Mouse (Mus musculus): ENCODE results near the gene Agps. TPM values are rescaled to one million over a fixed set of nuclear protein-coding genes. Genes with fewer than 3 reads are reported as not detected.
A peak's percentile ranks its signal among the peaks of the same experiment; 100 is the strongest.
"Not testable (repeated sequence)": the region's sequence is repeated elsewhere in the genome, so short reads cannot be mapped to it uniquely, and the experiment has no call there.

Gene Agps
- total RNA-seq, 2 experiments from 2014 or later = 50.9 to 54.8 TPM

DNA sequence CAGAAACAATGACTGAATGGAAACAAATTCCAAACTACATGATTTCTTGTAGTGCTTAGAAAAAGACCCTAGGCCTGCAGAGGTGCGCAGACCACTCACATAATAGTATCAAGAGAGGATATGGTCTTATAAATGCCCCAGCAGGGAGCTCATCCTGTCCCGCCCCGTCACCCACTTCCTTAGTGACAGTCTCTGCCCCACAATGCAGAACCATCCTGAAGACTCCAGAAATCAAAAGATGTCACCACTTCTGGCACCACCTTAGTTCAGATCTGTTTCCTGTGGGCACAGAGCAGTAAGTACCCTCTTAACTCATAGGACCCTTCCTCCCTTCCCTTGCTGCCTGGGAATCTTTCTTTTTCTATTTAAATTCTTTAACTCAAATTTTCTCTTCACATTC, 83.1 kb downstream of the Agps start:
- intact Hi-C loops (cut with DNase I) = no loop called here
- no peak for DNase-seq (ENCODE audit: low spot score in 2 of 2)

DNA sequence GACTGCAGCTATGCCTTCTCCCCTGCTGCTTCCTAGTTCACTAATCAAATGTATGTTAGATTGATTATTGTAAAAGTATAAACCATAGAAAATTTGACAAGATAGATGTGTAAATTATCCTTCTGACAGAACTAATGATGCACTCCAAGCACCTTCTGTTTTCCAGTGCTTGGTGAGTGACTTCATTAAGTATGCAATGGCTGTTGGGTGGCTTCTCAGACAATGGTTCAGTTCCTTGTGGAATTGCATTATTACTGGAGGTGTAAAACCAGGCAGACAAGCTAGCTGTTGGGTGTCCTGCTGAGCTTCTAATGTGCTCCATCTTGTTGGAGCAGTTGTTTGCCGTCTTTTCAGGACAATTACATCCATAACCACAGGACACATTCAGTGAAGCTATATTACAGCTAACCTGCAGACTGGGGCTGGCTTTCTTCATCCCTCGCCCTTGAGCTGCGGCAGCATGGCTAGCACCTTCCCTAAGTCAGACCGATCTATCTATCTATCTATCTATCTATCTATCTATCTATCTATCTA, 91.9 kb downstream of the Agps start:
- no peak for DNase-seq (ENCODE audit: low spot score in 2 of 2)
- intact Hi-C loops (cut with DNase I) = no loop called here

DNA sequence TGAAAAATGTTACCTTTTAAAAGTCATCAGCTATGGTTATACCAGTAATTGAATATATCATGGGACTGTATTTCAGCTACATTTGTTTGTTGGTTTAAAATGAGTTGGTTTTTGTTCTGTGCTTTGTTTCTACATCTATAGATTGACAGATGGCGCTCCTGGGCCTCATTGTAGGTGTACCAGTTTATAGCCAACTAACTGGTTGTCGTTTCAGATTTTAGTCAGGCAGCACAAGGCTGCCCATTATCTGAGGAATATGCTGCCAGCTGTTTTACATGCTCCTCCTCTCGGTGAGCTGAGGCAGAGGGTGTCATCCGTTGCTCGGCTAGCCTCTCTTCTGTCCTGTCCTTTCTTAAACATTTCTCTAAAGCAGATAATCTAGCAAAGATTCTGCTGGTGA, 94.1 kb downstream of the Agps start:
- no peak for DNase-seq (ENCODE audit: low spot score in 2 of 2)
- intact Hi-C loops (cut with DNase I) = no loop called here

DNA sequence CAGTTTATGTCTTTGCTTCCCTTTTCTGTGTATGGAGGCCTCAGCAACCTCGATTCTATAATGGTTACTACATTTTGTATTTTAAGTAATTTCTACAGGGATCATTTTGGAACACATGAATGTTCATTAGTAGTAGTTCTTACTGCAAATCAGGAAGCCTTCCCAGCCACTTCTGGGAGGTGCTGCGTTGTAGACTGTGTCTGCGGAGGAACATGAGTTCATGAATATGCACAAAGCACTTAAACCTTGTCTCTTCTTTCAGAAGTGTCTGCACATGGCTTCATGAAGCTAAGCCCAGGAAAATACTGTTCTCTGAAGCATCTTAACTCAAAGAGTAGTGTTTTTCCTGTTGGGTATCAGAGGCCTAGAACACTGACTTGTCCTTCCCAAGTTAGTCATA, 96.0 kb downstream of the Agps start:
- no peak for DNase-seq (ENCODE audit: low spot score in 2 of 2)
- intact Hi-C loops (cut with DNase I) = no loop called here

DNA sequence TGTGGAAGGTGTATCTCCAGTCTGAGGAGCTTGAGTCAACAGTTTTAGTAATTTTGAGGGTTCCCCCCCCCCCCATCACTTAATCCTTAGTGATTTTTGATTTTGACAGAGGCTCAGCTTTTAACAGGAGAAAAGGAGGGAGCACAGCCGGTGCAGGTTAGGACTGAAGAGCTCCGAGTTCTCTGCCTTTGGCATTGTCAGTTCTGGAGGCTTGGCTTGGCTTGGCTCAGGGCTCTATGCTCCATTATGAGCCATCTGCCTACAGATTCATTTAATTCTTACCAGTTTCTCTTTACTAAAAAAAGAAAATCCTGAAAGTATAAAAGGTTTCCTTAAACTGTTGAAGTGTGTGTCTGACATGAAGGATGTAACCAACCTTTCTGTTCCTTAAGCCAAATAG, 97.2 kb downstream of the Agps start:
- DNase-seq (ENCODE audit: low spot score in 2 of 2) = no peak
- intact Hi-C loops (cut with DNase I) = no loop called here

DNA sequence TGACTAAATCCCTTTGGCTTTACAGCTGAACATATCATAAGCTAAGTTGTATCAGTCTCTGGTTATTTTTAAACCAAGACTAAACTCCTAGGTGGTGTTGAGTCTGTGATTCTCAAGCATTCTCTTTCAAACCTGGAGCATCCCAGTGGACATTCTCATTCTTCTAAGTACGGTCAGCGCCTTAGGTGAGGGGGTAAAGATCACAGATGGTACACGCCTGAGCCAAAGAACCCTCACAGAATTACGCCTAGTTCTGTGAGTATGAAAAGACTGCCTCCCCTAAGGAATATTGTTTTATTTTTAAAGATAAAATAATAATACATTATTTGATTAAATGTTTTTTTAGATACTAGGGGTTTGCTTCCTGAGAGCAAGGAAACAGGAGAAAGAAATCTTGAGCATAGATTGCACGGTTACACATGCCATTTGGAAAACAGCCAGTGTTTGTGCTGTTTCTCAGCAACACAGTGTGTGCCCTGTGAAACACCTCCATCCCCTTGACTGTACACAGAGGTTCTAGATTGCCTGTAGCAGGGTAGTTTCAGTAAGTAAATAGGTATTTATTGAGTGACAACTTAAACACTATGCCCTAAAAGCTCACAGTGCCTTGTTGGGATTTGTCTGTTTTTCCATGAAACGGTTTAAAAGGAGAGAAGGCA, 97.9 kb downstream of the Agps start:
- intact Hi-C loops (cut with DNase I) = no loop called here
- DNase-seq (ENCODE audit: low spot score in 2 of 2) = no peak

DNA sequence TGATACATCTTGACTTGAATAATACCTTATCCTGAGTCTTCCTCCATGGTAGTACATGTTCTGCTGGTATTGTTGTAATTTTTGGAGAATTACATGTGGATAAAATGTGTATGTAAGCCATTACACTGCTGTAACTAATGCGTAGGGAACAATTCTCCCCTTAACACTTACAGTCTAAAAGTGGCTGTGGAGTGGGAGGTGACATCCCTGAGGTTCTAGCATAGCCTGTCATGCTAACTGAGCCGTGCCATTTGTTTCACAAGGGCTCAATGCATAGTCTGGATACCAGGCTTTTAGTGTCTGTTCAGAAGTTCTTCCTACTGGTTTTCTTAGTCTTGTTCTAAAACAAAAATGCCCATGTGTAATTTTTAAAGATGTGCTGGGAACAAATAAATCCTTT, 99.0 kb downstream of the Agps start:
- peak in 1 of 2 experiments; percentile 57 for DNase-seq (ENCODE audit: low spot score in 2 of 2)
- intact Hi-C loops (cut with DNase I) = no loop called here

DNA sequence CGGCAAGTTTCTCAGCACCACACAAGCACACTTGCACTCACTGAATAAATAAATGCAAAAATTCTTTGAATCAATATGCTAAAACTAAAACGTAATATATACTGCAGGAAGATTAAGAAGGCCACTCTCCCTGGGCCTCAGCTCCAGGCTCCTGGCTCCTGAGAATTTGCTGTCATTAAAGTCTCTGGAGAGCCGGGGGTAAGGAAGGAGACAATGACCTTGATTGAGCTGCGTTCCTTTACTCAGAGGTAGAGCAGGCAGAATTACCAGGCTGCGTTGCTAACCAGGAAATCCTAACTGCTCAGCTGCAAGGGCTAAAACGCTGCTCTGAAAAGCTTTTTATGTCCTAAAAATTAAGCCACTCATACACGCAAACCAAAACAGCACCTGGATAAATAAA, 101.6 kb downstream of the Agps start:
- intact Hi-C loops (cut with DNase I) = no loop called here
- no peak for DNase-seq (ENCODE audit: low spot score in 2 of 2)

DNA sequence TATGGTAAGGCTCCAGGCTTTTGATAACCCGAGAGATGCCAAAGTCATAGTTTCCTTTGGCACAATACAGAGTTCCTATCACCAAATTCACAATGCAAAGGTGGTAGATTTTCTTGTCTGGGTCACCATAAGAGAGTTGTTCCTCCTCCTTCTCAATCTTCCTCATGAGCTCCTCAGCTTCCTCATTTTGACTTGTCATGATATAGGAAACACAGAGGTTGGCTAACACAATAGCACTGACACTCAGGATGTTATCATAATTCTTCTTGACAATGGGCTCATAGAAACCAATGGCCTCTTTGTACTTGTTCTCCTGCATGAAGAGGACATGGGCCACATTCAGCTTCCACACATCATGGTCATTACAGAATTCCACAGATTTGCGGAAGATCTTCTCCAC, 104.7 kb downstream of the Agps start:
- intact Hi-C loops (cut with DNase I); DNase-seq (ENCODE audit: low spot score in 2 of 2): not testable (repeated sequence)

DNA sequence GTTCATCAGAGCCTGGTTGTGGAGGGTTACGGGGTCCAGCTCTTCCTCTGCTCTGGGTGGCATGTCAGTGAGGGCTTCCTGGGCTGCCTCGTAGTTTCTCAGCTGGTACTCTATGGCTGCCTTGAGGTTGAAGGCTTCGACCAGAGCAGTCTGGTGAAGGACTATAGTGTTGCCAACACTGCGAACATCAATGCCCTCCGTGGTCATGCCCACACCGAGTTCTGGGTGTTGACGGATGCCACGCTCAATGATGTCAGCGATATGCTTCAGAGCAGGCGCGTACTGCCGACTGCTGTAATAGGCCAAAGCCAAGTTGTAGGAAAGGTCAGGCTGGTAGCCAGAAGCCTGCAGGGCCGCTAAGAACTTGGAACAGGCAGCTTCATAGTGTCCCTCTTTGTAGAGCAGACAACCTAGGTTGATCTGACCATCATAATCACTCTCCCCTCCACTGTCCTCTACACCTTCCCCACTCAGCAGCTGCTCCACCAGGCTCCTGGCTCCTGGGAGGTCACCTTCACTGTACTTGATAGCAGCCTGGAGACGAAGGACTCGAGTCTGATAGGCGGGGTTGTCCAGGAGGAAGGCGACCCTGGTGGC, 105.6 kb downstream of the Agps start:
- intact Hi-C loops (cut with DNase I); DNase-seq (ENCODE audit: low spot score in 2 of 2): not testable (repeated sequence)

DNA sequence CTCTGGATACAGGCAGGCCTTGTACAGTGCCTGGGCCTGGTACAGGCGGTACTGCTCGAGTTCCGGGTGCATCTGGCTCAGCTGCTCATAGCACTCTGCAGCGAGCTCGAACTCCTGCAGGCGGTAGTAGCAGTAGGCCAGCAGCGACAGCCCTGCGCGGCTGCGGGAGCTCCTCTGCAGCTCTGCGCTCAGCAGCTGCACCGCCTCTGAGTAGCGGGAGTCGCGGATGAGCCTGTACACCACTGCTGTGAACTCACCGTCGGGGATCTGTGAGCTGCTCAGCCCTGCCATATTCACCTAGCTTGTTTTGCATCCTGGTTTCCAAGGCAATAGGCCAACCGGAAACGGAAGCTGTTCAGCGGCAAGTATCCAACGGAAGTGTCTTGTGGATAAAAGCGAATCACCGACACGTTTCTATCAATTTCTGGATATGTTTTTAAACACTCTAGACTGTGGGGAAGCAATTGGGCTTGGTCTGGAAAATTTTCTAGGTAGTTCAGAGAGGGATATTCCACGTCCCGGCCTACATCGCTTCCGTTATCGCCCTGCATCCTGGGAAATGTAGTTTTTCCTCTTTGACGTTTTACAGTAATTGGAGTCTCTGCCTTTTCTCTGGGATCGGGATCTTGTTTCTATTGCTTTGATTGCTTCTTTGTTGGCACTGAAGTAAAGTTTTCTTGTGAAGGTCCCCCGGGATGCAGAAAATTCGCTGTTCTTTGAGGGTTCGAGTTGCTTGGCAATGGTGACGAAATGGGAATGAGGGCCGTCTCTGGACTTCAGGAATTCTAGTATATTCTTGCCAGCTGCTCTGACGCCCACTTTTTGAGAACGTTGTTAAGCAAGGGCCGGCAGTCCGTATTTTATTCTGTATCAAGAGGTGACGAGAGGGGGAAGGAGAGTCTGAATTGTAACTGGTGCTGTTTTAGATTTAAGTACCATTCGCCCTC, 106.4 kb downstream of the Agps start, which contains the start of gene Ttc30b:
TSS of gene Ttc30b (minus strand) at position 469 of the 947 bp plus-strand sequence.
- intact Hi-C loops (cut with DNase I) = no loop called here
- peak; percentile 77 to 81 for DNase-seq (ENCODE audit: low spot score in 2 of 2)

DNA sequence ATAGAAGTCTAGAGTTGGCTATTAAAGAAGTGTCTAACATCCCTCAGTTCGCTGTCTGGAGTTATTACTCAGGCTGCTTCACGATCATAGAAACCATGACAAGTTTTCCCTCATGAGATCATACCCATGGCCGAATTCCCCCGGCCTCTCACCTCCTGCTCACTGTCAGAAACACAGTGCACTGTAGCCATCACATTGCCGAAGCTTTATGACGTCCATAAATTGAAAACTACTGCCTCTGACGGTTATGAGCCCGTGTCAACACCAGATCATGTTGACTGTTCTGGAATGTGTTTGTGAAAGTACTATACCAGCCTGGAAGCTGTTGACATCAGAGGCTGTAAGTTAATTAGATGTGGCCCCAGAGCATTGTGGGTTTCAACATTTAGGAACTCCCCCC, 118.7 kb downstream of the Agps start:
- intact Hi-C loops (cut with DNase I) = no loop called here
- no peak for DNase-seq (ENCODE audit: low spot score in 2 of 2)

DNA sequence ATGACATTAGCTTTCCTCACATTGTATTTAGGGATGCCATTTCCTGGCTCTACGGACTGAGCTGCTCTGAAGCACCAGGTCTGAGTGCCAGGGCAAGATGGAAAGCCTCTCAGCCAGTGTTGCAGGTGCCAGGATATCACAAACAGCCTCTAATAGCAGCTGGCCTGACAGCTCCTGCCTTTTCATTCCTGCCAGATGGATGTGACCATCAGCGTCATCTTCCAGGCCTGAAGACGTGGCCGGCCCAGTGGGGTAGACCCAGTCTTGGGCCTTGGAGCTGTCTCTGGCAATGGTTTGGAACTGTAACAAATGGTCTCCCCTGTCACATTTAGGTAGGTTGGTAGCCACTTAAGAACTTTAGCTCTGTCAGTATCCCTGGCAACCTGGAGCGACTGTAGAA, 121.3 kb downstream of the Agps start:
- intact Hi-C loops (cut with DNase I) = no loop called here
- DNase-seq (ENCODE audit: low spot score in 2 of 2) = no peak

DNA sequence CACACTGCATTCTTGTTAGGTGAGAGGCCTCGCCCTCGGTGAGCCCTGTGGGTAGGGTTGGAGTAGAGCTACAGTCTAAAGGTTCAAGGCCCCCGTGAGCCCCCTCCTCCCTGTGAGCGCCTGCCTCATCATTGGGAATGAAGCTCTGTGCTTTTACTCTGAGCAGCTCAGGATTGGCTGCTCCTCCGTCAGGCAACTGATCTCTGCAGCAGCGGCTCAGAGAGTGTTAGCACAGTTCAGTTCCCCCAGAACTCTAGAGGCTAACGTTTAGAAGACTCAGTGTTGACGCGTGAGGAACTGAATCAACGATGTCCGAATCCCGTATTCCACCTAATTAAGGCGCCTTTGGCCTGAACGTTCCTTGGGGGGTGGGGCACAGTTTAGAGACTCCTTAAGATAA, 123.7 kb downstream of the Agps start:
- DNase-seq (ENCODE audit: low spot score in 2 of 2) = no peak
- intact Hi-C loops (cut with DNase I) = no loop called here

DNA sequence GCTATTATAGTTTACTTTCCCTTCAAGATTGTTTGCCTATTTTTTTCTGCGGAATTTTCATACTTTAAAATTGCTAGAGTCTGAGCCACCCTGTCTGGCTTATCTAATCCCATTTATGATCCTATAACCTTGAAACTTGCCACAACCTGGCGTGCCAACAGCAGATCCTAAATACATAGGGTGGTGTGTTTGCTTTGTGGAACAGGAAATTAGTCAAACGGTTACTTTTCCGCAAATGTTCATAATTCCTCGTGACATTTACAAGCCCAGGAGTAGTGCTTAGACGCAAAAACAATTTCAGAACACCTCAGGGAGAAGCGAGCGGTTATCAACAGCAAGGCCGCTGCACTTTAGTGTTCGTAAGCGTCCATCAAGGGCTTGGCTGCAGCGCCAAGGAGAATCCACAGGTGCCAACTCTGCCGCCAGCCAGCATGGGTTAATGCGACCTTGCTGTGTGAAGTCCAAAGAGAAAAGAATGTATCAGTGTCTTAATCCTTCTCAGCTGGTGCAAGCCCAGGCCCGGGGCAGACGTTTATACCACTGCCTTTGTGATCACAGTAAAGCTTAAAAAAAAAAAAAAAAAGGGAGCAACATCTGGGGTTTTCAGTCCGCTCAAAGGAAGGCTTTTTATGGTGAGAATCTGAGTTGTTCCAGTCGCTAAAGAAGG, 127.3 kb downstream of the Agps start:
- intact Hi-C loops (cut with DNase I) = no loop called here
- DNase-seq (ENCODE audit: low spot score in 2 of 2) = no peak

DNA sequence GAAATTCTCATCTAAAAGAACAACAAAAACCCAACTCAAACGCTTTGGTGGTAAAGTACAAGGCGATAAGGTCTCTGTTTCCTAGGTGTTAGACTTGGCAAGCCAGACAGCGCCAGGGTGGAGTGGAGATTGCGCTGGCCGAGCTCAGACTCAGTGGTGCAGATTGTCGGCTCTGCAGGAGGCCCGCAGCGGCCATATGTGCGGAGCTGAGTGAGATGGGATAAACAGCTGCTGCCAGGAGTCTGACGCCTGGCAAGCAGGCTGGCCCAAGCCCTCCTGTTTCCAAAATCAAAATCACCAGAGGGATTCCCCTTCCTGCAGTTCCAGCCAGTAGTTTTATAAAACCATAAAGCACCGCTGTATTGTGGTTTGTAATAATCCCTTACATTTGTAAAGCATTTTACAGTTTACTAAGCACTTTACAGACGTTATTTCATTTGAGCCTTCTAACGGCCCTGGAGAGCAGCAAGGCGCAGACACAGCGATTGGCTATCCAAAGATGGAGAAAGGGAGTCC, 127.9 kb downstream of the Agps start:
- no peak for DNase-seq (ENCODE audit: low spot score in 2 of 2)
- intact Hi-C loops (cut with DNase I) = loop anchor here (5.0 kb wide), 2 partner anchors 78 to 173 kb away; no protein-coding TSS in a partner anchor

DNA sequence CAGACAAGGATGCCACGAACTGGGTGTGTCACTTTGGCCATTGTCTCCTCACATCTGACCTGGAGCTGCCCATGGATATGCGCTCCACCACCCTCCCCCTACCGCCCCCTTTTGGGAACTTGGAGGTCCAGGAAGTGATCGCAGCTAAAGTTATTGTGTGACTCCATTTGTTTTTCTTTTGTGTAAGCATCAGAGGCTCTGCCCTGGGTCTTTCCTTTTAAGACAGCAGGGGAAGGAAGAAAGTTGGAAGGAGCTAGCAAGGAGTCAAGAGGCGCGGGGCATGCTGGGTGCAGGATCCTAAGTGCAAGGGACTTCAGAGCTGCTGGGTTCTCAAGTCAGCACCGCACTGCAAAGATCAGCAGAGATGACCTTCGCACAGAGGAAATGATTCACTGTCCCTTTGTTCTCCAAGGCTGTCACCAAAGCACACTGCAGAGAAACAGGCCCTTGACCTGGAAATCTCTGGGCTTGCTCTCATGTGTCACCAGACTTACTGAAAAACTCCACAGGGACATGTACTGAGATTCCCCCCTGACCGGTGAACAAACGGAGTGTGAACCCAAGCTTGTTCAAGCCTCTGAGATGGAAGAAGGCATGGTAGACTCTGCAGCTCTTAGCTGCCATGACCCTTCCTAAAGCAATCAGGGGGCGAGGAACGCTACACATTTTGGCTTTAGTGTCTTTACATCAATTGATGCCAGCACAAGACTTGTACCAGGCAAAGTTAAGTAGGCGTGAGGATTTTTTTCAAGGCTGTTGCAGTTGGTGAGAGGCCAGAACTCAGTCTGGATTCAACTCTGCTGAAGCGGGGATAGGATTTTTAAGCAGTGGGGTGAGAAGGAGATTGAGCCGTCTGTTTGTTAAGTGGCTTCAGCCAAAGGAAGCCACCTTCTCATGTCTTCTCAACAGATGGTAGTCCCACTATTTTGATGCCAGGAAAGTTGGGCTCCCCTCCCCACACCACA, 128.7 kb downstream of the Agps start:
- peak in 1 of 2 experiments; percentile 47 for DNase-seq (ENCODE audit: low spot score in 2 of 2)
- intact Hi-C loops (cut with DNase I) = loop anchor here (5.0 kb wide), 2 partner anchors 78 to 173 kb away; no protein-coding TSS in a partner anchor

DNA sequence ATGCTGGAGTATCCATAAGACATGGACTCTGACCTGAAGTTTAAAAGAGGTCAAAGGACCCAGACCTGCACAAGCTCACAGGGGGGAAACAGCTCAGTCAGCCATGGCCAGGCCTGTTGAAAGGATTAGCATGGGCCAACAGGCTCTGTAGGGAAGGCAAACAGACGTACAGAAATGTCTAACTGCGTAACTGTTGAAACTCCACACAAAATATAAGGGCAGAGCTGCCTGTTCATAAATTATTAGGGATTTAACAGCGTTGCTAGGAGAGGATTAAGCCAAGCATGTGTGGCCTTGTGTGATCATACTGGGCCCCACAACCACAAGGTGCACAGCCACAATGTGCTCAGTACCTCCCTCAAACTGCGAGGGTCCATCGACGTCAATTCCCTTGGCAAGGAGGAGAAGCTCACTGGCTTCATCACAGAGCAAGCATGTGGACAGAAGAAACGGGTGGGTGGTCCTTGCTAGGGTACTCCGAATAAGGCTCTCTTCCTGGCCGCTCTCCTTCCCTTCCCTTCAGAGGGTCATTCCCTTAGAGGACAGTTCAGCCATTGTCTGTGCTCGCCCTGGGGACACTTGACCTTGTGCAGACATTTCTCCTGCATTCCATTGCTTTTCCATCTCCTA, 131.3 kb downstream of the Agps start:
- intact Hi-C loops (cut with DNase I) = loop anchor here (5.0 kb wide), 2 partner anchors 81 to 176 kb away; no protein-coding TSS in a partner anchor

More for the DNA sequence above, 131.3 kb downstream of the Agps start:
- DNase-seq (ENCODE audit: low spot score in 2 of 2) = no peak
